Mouse (Mus musculus) common myeloid progenitor, adult 5-6 weeks (primary cell): Measurements from ENCODE around the gene Pdha1. TPM values are rescaled to one million over a fixed set of nuclear protein-coding genes. Genes with fewer than 3 reads are reported as not detected.

Source experiments
- ATAC-seq: replicated peaks from 2 replicates; pipeline ENCODE4 v1.8.0; 2016; ENCODE audit warnings: low read depth, mild to moderate bottlenecking, moderate TSS enrichment, inconsistent platforms; ENCODE audit not compliant: poor library complexity, severe bottlenecking
- total RNA-seq: library from RNA; stranded (forward); fragments of 200-1000, 187-1606 nt; gene quantifications from 2 replicates; pipeline ENCODE4 v1.2.3, GENCODE M21; 2017

Gene Pdha1
- total RNA-seq: 174 and 175 TPM in 2 replicates

- ATAC-seq: peak; percentile 91
These were observed at the start of gene Pdha1 for GRCm38 (mm10) chrX:160137861-160138717. TSS of gene Pdha1 (minus strand) at chrX:160138413.

DNA sequence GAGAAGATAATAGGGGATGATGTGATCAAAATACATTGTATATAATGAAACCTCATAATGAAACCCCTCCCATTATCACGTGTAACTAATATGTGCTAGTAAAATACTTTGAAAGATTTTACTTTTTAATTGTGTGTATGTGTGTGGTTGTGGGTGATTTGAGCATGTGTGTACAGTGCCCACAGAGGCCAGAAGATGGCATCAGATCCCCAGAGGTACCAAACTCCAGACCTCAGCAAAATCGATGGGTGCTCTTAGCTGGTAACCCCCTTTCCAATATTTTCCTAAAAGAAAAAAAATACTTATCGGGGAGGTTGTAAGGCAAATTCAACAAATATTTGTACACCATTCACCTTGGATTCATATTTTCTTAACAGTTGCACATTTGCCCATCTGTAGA is 40.8 kb upstream of the Pdha1 start:
- no peak for ATAC-seq

GRCm38 (mm10) chrX:160170150-160170549 is 31.9 kb upstream of the Pdha1 start:
- ATAC-seq: peak; percentile 84; the same call in 1 of the 2 replicates

- ATAC-seq: no peak
These were observed 28.2 kb upstream of the Pdha1 start for GRCm38 (mm10) chrX:160166246-160166985.

DNA sequence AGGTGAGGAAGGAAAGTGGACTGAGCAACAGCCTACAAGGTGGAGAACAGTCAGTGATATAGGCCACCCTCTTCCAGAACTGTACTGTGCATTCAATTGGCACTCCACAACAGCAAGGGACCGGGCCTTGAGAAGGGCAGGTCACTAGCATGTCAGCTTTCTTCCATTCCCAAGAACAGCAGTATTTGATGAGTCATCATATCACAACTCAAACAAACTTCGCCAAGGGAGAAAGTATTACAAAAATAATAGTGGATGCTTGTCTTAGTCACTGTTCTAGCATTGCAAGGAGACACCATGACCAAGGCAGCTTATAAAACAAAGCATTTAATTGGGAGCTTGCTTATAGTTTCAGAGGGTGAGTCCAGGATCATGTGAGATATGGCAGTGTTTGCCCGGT is 26.0 kb upstream of the Pdha1 start:
- ATAC-seq: no peak

GRCm38 (mm10) chrX:160153147-160153815 is 15.1 kb upstream of the Pdha1 start:
- peak; percentile 71; the same call in 1 of the 2 replicates for ATAC-seq

GRCm38 (mm10) chrX:160148859-160149258 is 10.6 kb upstream of the Pdha1 start:
- ATAC-seq: no peak

GRCm38 (mm10) chrX:160147406-160147805 is 9.2 kb upstream of the Pdha1 start:
- ATAC-seq: no peak

GRCm38 (mm10) chrX:160146806-160147205 is 8.6 kb upstream of the Pdha1 start:
- no peak for ATAC-seq

- ATAC-seq: no peak
These were observed 894 bp downstream of the Pdha1 start for GRCm38 (mm10) chrX:160137177-160137860.

- no peak for ATAC-seq
These were observed 2.1 kb downstream of the Pdha1 start for GRCm38 (mm10) chrX:160136153-160136552.

DNA sequence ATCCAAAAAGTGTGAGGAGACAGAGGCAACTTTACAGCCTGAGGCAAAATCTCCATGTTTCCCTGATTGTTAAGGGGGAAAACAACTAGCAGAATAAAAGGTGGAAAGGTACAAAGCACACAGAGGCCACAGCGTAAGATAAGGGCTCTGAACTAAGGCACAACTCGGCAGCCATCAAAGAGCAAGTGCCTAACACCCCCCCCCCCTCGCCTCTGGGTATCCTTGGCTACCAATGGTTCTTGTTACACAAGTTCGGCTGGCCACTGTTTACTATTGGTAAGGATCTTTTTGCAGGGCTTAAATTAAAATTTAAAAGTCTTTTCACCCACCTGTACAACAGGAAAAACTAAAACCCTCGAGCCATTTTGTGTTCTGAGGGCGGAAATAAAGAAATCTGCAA is 2.5 kb downstream of the Pdha1 start:
- ATAC-seq: no peak

GRCm38 (mm10) chrX:160134136-160134843 is 3.9 kb downstream of the Pdha1 start:
- ATAC-seq: no peak

- peak; percentile 82 for ATAC-seq
These were observed 21.6 kb downstream of the Pdha1 start for GRCm38 (mm10) chrX:160116658-160117057.

DNA sequence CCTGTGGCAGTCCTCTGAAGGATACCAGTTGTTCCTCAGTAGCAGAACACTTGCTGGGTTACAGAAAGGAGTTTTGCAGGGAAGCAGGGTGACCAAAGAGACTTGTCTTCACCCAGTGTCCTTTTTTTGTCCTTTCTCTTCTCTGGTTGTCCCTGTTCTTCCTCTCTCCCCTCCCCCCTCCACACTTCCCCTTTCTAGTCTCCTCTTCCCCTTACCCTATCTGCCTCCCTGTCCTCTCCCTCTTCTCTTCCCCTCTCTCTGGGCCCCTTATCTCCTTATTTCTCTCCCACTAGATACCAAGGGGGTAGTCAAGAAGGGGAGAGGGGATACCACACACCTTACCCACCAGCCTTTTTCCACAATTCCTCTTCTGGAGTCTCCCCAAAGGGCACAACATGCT is 22.1 kb downstream of the Pdha1 start:
- peak; percentile 71 for ATAC-seq

GRCm38 (mm10) chrX:160113777-160114176 is 24.4 kb downstream of the Pdha1 start:
- no peak for ATAC-seq

DNA sequence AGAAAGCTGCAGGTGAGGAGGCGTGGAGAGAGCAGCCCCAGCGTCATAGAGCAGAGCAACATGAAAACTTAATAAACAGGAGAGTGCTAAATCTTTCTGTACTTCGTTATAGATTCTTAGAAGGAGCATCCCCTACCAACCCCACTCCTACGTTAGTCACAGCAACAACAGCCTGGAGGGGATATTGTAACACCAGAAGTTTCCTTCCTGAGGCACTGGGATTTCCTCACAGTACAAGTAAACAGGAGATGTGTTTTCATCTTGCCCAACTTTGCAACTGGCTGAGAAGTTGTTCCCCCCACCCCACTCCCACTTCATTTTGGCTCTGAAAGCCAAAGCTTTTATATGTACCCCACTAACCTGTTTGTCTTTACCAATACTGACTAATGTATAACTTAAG is 30.4 kb downstream of the Pdha1 start:
- no peak for ATAC-seq

- ATAC-seq: no peak
These were observed 46.2 kb downstream of the Pdha1 start for GRCm38 (mm10) chrX:160091973-160092372.
